8 mouse cellular contexts compared by ENCODE assay signal in the genomic region with DNA sequence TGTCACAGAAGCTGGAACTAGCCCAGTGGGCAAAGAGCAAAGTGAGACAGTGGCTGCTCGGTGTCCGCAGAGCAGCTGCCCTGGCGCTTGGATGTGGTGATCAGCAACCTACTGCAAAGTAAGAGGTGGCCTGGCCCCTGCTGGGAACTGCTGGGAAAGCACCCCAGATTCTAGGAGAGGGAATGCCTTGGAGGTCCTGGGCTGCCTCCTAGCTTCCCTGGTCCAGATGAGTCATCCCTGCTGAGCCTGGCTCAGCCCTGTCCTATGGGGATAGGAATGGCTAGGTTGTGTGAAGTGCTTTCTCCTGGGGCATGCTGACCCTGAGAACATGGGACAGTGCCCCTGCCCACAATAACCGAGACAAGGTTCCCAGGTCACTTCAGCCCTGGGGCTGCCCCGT.
A peak's percentile ranks its signal among the peaks of the same experiment; 100 is the strongest.
DNase-seq lines count a peak whose midpoint lies in the region; ATAC-seq lines count a peak whose summit lies in the region.
"Had no signal": no experiment of that assay in that cellular context is flagged by ENCODE, and none has a peak within 500 bp of the region (broad histone marks: within the 10 kb centered on the region; RNA-seq: fewer than 3 reads in every experiment).

No protein-coding gene starts in this region.

- no peaks in the 10 kb centered on the region for H3K36me3 ChIP-seq in heart, embryonic 10.5 days
- H3K36me3 ChIP-seq in midbrain, embryonic 15.5 days (replicated peaks) = no peaks in the 10 kb centered on the region

- 39% methylated on average over 5 of the region's 5 CpGs for WGBS in heart, embryonic 10.5 days
- 84% methylated on average over 5 of the region's 5 CpGs for WGBS in midbrain, embryonic 15.5 days

- H3K4me3 ChIP-seq in heart, embryonic 10.5 days = no peak overlapping the region
- no peak overlapping the region for H3K4me3 ChIP-seq in midbrain, embryonic 15.5 days

- no peak overlapping the region for H3K4me2 ChIP-seq in midbrain, embryonic 15.5 days

- peaks cover 26% of the 10 kb centered on the region for H3K4me1 ChIP-seq in heart, embryonic 10.5 days
- peaks cover 5% of the 10 kb centered on the region for H3K4me1 ChIP-seq in midbrain, embryonic 15.5 days

- DNase-seq in 3T3-L1 (ENCODE audit: low read depth, low spot score) (peak; percentile 97), NIH3T3 (ENCODE audit: low read depth) (peak; percentile 96)
- peak; percentile 80 for DNase-seq in heart, embryonic 10.5 days (ENCODE audit: low spot score)
- peak; percentile 69 for DNase-seq in kidney, postnatal 14 days
- DNase-seq in urinary bladder, postnatal 4 days (ENCODE audit: low spot score in 2 of 2) = peak; percentile 47 to 66
- DNase-seq in layer of hippocampus, adult 18-20 months (ENCODE audit: low spot score in 2 of 2) = no peak

- no peak overlapping the region for H3K9ac ChIP-seq in midbrain, embryonic 15.5 days
- H3K9ac ChIP-seq: liver, embryonic 14.5 days had no signal

- no peaks in the 10 kb centered on the region for H3K9me3 ChIP-seq in heart, embryonic 10.5 days
- no peaks in the 10 kb centered on the region for H3K9me3 ChIP-seq in midbrain, embryonic 15.5 days

- ATAC-seq in midbrain, embryonic 15.5 days (replicated peaks) = no peak

- H3K27ac ChIP-seq in heart, embryonic 10.5 days = no peak overlapping the region
- H3K27ac ChIP-seq in midbrain, embryonic 15.5 days = no peak overlapping the region
- H3K27ac ChIP-seq: liver, embryonic 14.5 days had no signal

- H3K27me3 ChIP-seq in heart, embryonic 10.5 days (ENCODE audit: insufficient read depth, poor library complexity, severe bottlenecking) = peaks cover 83% of the 10 kb centered on the region
- no peaks in the 10 kb centered on the region for H3K27me3 ChIP-seq in midbrain, embryonic 15.5 days (replicated peaks)

Comparison
In these comparisons a context has a peak if more than half of its experiments do, and no peak if none do; other contexts are left out.
1. DNase-seq: peak in 3T3-L1 (single experiment), NIH3T3 (single experiment), heart, embryonic 10.5 days (single experiment), kidney, postnatal 14 days (single experiment) and urinary bladder, postnatal 4 days (2 of 2); none in layer of hippocampus, adult 18-20 months (0 of 2).